Mouse (Mus musculus): ENCODE data around the gene Sorcs2.
A peak's percentile ranks its signal among the peaks of the same experiment; 100 is the strongest.
"Not testable (repeated sequence)": the region's sequence is repeated elsewhere in the genome, so short reads cannot be mapped to it uniquely, and the experiment has no call there.

Gene Sorcs2

DNA sequence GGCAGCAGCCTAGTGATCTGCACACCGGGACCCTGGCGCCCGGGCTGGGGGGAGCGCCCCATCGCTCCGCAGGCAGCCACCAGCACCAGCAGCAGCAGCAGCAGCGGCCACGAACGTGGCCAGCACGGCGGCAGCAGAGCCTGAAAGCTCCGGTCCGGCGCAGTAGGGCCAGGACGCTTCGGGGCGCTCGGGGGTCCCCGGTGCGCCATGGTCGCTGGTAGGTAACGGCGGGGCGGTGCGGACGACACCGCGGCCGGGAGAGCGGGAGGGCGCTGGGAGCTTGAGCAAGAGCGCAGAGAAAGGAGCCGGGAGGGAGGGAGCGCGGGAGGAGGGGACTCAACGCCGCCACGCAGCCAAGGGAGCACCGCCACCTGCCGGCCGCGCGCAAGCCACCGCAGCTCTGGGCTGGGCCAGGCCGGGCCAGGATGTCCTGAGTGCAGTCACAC lies at the start of gene Sorcs2:
Sorcs2 (minus strand) TSS at position 303 of the 446 bp plus-strand sequence.
- peak; percentile 70 to 77 for DNase-seq

GRCm38 (mm10) chr5:36446166-36446890 lies 48.4 kb upstream of the Sorcs2 start:
- no peak for DNase-seq

DNA sequence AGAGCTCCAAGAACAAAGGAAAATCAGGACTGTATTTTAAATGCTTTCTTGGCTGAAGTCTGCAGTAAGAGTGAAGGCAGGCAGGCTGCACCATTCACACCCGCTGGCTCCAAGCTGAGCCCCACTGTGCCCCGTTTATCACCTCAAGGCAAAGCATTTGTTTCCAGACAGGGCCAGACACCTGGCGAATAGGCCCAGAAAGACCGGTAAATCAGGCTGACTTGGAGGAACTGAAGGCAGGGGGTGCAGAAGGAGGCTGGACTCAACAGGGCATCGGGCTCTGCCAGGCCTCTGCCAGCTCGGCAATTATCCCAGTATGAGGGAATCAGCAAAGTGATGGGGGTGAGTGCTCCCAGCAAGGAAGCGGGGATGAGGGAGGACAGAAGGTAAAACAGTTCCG lies 47.1 kb upstream of the Sorcs2 start:
- DNase-seq = peak; percentile 52 to 59

- DNase-seq = no peak
These were observed 46.7 kb upstream of the Sorcs2 start for GRCm38 (mm10) chr5:36444611-36445010.

GRCm38 (mm10) chr5:36440741-36441140 lies 42.8 kb upstream of the Sorcs2 start:
- DNase-seq = no peak

- DNase-seq = no peak
These were observed 38.9 kb upstream of the Sorcs2 start for GRCm38 (mm10) chr5:36436858-36437257.

DNA sequence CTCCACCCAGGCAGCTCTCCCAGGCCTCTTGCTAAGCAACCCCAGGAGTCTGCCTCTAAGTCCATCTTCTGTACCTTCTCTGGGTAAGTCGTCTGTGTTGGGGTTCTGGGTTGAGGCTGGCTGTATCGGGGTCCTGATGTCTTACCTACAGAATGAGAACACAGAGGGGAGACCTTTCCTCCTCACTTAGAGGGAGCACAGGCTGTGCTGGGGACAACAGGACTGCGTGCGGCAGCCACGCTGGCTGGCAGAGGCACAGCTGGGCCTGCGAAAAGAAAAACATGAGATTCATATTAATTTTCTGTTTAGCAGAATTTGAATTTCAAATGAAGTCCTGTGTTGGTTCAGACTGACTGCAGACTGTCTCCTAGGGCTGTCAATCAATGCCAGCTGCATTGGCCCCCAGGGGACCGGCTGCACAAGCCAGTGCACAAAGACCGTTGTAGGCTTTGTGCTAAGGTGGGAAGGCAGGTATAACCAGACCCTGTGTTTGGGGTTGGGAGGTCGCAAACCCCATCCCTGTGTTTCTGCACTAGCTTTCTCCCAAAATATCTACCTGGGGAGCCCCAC lies 36.5 kb upstream of the Sorcs2 start:
- DNase-seq = no peak

- no peak for DNase-seq
These were observed 33.8 kb upstream of the Sorcs2 start for GRCm38 (mm10) chr5:36431711-36432110.

DNA sequence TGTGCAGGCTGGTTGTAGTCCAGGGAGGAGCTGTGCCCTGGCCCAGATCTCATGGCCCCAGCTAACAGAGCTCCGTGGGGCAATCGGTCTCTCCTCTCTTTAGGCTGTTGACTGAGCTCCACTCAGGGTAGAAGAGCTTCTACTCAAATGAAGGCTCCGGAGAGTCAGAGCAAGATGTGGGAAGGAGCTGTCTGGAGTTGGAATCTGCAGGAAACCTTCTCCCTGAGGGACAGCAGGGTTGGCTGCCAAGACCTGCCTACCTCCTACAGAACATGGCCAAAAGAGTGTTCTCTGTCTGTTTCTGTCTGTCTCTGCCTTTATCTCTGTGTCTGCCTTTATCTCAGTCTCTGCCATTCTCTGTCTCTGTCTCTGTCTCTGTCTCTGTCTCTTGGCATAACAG lies 31.6 kb upstream of the Sorcs2 start:
- no peak for DNase-seq

- no peak for DNase-seq
These were observed 29.9 kb upstream of the Sorcs2 start for GRCm38 (mm10) chr5:36427831-36428230.

DNA sequence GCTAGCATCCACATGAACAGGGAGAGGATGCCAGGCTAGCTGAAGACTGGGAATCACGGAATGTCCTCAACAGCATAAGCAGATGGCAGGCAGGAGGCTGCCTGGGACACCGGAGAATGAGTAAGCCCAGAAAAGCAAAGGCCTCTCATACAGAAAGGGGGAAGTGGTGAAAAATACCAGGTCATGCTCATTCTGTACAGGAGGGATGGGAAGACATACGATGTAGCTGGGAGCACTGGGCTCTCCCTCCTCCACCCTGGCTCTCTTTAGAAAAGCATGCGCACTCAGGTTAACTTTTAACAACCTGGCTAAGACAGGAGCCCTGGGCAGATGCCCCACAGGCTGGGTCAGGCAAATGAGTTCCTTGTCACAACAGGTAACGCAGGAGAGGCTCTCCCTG lies 28.5 kb upstream of the Sorcs2 start:
- no peak for DNase-seq

- DNase-seq = no peak
These were observed 26.7 kb upstream of the Sorcs2 start for GRCm38 (mm10) chr5:36424676-36425075.

DNA sequence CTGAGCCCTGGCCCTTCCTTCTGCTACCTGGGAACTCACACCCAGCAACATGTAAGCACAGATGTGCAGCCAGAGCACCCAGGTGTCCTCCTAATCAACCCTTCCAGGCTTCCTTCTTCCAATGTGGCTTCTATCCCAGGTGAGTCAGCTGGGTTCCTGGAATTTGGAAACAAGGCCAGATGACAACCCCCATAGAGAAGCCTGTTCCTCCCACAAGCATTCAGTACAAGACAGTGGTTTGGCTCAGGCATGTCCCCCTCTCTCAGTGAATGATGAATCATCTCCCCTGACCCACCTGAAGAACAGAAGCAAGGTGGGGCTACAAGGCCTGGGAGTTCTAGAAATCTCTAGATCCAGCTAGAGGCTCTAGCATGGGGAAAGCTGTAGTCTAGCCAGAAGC lies 24.8 kb upstream of the Sorcs2 start:
- no peak for DNase-seq

DNA sequence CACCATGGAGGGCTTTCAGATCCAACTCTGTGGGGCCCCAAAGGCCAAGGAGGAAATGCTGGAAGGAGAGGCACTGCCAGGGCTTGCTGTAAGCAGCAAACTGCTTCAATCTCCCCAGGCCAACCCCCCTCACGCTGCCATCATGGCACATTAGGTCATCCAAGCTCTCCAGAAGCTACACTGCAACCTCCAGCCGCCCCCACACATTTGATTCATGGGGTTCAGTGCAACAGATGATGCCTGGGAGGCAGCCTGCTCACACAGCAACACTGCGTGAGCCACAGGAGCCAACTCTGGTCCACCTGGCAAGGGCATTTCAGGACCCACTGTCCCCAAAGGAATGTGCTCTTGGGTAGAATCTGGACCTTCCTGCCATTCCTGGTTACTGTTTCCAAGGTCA lies 21.9 kb upstream of the Sorcs2 start:
- DNase-seq = no peak

DNA sequence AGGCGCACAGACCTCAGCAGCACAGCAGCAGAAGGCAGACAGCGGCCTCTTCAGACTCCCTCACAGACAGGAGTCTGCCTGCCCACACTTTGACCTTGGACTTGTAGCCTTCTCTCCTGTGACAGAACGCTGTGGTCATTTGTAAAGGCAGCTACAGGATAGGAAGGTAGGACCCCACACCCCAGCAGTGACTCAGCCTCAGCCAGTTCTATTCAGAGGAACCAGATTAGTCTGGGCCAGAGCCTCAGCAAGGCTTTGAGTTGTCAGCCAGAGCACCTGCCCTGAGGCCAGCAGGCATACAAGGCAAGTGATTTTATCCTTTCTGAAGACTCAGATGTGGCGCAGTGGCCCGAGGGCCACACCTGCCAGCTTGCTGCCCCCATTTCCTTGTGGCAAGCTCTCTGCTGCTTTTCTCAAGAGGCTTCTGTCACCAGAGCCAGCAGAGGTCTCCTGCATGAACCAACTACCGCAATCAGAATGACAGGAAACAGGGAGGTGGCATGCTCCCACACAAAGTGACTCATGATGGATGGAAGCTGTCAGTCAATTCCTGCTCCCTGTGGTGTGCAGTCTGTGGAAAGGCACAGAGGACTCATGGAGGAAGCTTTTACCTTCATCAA lies 16.9 kb upstream of the Sorcs2 start:
- DNase-seq = no peak

- peak; percentile 20 to 28 for DNase-seq
These were observed 775 bp upstream of the Sorcs2 start for GRCm38 (mm10) chr5:36398463-36399364.

DNA sequence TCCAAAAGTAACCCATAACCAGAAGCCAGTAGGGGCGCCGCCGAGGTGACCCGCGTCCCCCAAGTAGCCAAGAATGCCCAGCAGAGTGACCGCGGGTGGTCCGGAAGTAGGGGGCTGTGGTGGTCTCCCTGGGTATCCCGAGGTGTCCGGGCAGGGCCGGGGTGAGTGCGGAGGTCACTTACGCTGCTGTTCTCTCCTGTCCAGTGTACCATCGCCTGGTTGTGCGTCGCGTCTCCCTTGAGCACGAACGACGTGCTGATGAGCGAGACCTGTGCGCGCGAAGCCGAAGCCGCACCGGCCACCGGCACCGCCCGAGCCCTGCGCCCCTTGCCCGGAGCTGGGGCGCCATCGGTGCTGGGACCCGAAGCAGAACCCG lies 567 bp downstream of the Sorcs2 start:
- peak in 1 of 2 experiments; percentile 6 for DNase-seq

DNA sequence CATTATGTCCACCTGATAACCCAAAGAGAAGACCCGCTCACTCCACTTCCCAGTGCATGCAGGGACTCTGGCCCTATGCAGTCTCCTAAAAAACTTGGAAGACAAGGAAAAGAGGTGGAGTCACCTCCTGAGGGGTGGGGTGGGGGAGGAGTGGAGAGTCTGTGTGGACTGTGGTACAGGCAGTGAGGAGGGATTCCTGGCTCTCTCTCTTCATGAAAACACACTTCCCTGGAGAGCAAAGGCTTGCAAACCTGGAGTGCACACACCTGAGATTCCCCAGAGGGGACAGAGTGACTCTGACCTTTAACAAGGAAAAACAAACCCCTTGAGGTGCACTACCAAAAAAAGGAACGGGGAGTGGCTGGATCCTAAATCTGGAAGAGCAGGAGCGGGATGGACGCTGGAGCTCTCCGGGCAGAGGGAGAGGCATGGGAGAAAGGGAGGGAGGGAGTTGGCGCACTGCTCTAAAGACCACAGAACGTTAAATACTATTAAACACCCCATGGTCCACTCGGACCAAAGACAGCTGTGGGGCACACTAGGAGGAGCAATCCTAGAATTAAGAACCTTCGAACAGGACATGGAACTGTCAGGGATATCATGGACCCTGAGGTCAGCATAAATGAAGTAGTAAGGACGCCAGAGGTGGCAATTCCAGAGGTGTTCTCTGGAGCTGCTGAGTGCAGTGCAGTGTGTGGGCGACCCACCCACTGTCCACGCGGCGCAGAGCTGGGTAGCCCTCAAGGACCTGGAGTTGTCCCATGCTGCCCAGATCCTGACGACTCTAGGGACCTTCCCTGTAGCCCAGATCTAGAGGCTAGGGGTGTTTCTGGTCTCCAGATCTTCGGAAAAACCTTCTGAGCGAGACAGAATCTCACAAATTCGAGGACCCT lies 1.2 kb downstream of the Sorcs2 start:
- no peak for DNase-seq

DNA sequence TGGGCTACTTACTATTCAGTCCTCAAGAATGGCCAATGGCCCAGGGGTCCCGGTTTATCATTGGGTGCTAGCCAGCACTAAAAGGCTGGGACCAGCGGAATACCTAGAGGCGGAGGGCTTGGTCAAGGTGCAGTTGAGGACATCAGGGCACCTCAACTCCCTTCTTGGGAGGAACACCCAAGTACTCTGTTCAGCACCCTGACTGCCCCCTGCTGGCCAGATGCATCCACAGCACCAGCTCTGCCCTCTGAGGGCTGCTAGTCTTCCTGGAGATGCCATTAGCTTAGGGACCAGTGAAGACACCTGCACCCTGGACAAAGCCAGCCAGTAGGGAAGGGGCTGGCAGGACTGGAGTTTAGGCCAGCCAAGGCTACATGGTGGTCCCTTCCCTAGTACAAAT lies 1.9 kb downstream of the Sorcs2 start:
- DNase-seq = peak; percentile 30 to 35

- DNase-seq = peak; percentile 6 to 7
These were observed 3.0 kb downstream of the Sorcs2 start for GRCm38 (mm10) chr5:36394840-36395515.

- no peak for DNase-seq
These were observed 6.2 kb downstream of the Sorcs2 start for GRCm38 (mm10) chr5:36391751-36392150.

DNA sequence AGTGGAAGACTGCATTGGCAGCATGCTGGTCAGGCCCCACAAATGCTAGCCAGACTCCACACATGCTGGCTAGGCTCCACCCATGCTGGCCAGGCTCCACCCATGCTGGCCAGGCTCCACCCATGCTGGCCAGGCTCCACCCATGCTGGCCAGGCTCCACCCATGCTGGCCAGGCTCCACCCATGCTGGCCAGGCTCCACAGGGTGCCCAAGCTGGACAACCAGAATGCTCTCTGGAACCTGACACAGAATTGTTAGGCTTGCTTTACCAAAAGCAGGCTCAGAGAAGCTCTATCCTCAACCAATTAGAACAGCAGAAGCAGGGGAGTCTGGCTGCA lies 7.4 kb downstream of the Sorcs2 start:
- not testable (repeated sequence) for DNase-seq
